Mouse (Mus musculus) left cerebral cortex, postnatal 4 days (tissue): Measurements from ENCODE around the gene Igfbp6. TPM values are rescaled to one million over a fixed set of nuclear protein-coding genes. Genes with fewer than 3 reads are reported as not detected.
A peak's percentile ranks its signal among the peaks of the same experiment; 100 is the strongest.

Experiments
- DNase-seq: peaks from one replicate; pipeline ENCODE4 v3.0.0-alpha.2; 2022
- intact Hi-C: fragments of 180-260 bp; cut with DNase I; formaldehyde crosslinking; loops from one replicate; pipeline ENCODE4 v1.15.1; 2025
- total RNA-seq, 2 experiments: library from RNA; stranded (reverse); gene quantifications; 2 replicates each; pipeline ENCODE4 v1.2.3; 2021

The Igfbp6 gene
- total RNA-seq, 2 experiments from 2014 or later, result 1.6 to 2.0 TPM

- intact Hi-C loops, result no loop called here
- no peak for DNase-seq
These were observed 29.4 kb downstream of the Igfbp6 start for GRCm38 (mm10) chr15:102173581-102173980.

DNA sequence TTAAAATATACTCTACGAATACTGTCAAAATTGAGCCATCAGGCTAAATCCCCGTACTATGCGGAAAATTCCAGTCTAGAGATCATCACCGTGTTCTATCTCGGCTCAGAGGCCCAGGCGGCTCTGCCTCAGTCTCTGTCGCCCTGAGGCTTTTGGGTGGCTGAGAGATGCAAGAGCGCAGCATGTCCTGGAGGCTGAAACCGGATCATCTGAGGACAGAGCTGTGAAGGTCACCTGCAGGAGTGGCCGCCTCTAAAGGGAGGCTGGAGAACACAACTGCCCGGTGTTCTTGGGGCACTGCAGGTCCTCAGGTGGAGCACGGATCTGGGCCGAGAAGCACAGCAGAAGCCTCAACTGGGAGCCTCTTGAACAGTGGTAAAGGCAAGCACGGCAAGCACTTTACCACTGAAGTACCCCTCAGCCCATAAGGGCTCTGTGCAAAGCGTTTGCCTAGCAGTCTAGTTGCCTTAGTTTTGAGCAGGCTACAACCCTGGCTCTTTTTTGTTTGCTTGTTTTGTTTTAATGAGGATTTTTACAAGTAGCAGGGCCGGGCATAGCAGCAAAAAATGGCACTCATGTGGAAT is 31.7 kb downstream of the Igfbp6 start:
- DNase-seq, result no peak
- intact Hi-C loops, result loop anchor here (5.0 kb wide), 1 partner anchor 46 kb away; no protein-coding TSS in a partner anchor

DNA sequence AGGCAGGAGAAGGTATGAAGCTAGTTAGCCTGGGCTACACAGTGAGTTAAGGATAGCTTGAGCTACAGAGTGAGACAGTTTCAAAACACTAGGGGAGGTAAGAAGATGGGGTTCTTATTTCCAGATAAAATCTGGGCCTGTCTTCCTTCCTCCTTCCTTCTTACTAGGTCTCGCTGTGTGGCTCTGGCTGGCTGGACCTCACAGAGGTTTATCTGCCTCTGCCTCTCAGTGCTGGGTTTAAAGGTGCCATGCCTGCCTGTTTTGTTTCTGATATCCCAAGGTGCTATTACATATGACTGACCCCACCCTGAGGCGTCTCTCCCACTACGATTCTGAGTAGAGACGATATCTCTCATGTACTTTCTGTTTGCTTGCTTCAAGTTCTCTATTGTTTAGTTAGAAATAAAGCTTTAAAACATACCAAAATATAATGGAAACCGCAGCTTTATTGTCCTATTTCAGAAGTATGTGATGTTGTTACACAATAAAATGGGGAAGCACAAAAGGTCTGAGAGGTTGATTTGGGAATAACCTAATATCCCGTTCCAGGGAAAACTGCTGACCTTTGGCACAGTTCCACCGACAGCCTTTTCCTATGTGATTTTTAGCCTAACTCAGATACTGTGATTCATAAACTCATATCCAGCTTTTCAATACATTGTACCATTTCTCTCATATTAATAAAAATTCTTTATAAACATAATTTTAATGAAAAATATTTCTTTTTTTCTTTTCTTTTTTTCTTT is 32.6 kb downstream of the Igfbp6 start:
- intact Hi-C loops, result loop anchor here (5.0 kb wide), 1 partner anchor 46 kb away; no protein-coding TSS in a partner anchor
- no peak for DNase-seq

- intact Hi-C loops, result loop anchor here (5.0 kb wide), 1 partner anchor 45 kb away; no protein-coding TSS in a partner anchor
These were observed 33.3 kb downstream of the Igfbp6 start for GRCm38 (mm10) chr15:102177417-102177816.

DNA sequence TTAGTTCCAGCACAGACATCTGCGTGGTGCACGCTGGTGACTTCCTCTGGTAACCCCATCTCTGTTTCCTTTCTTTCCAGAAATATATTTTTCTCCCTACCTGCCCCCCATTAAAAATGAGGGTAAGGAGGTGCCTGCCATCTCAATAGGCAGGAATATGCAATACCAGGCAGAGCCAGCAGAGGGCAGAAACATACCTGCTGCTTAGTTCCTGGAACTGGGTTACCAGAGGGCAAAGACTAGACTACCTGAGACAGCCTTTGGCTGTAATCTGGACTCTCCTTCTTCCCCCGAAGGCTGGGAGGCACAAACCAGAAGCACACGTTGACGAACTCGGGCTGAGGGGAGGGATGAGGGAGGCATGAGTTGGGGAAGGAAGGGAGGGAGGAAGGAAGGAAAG is 34.1 kb downstream of the Igfbp6 start:
- intact Hi-C loops, result loop anchor here (5.0 kb wide), 1 partner anchor 44 kb away; no protein-coding TSS in a partner anchor
- peak; percentile 74 for DNase-seq

More at GRCm38 (mm10) chr15:102177417-102177816, 33.3 kb downstream of the Igfbp6 start:
- DNase-seq, result no peak

DNA sequence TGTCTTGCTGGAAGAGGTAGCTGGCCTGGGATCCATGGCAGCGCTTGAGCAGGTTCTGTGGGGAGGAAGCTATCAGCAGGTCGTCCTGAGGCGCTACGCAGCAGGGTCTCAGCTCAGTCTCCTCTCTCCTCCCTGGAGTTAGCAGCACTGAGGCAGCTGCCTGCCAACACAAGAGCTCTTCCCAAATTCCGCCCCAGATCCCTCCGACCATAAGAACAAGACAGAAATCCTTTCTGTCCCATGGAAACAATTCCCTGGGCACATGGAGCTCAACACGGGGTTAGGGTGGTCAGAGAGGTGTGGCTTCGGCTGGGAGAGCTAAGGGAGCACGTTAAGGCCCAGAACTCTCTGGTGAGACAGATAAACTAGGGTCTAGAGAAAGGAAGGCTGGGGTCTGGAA is 34.9 kb downstream of the Igfbp6 start:
- intact Hi-C loops, result loop anchor here (5.0 kb wide), 1 partner anchor 43 kb away; no protein-coding TSS in a partner anchor

GRCm38 (mm10) chr15:102179924-102180323 is 35.8 kb downstream of the Igfbp6 start:
- intact Hi-C loops, result loop anchor here (5.0 kb wide), 1 partner anchor 42 kb away; no protein-coding TSS in a partner anchor
- DNase-seq, result no peak

More for the DNA sequence above, 34.9 kb downstream of the Igfbp6 start:
- DNase-seq, result no peak

- intact Hi-C loops, result no loop called here
- DNase-seq, result no peak
These were observed 38.9 kb downstream of the Igfbp6 start for GRCm38 (mm10) chr15:102183076-102183475.

DNA sequence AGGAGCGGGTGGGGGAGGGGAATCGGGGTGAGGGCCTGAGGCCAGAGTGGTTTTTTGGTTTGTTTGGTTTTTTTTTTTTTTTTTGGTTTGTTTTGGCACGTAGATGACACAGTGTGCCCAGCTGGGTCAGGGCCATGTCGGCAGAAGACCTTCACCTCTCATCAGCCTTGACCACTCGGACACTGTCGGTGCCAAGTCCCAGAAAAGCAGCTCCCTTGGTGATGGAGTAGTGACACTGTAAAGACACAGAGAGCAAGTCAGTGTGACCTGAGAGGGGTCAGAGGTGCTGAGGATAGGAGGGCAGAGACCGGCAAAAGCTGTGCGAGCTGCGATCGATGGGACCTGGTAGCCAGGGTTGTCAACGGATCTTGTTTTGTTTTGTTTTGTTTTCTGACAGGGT is 42.1 kb downstream of the Igfbp6 start:
- no peak for DNase-seq
- intact Hi-C loops, result no loop called here

- intact Hi-C loops, result no loop called here
These were observed 43.9 kb downstream of the Igfbp6 start for GRCm38 (mm10) chr15:102188096-102188495.

GRCm38 (mm10) chr15:102188883-102189282 is 44.7 kb downstream of the Igfbp6 start:
- intact Hi-C loops, result no loop called here
- no peak for DNase-seq

More at GRCm38 (mm10) chr15:102188096-102188495, 43.9 kb downstream of the Igfbp6 start:
- DNase-seq, result no peak

DNA sequence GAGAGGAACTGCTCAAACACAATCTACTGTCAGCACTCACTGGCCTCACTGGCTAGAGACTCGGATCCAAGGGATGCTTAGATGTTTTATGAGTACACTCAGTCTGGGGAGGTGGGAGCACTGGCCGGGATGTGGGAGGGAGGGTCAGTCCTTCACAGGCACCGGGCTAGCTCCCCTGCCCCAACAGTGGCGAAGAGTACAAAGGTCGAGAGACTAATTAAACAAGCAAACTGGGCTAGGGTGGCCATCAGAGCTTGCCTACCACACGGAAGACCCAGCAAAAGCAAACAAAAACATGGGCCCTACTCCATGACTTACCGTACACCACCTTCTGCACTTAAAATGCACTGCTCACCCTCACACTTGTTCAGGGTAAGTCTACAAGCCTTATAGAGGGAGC is 47.5 kb downstream of the Igfbp6 start:
- DNase-seq, result no peak
- intact Hi-C loops, result no loop called here

DNA sequence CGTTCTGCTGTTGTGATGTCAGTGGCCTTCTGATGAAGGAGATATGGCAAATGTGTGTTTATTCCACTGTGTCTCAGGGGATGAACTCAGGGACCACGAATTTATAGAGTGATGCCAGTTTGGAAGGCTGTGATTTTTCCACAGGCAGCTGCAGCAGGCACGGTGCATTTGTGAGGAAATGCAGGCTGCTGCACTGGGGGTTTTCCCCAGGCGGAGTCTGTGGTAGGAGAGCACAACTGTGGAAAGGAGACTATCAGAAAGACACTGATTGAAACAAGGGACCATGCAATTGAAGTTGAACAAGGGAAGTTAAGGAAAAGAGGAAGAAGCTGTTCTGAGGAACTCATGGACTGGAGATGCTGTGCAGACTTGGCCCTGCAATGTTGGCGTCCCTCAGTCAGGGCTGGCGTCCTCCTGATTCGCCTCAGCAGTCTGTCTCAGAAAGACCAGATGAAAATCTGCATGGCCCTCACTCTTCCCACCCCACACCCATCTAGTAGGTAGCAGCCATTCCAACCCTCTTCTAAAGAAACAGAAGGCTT is 48.2 kb downstream of the Igfbp6 start:
- DNase-seq, result no peak
- intact Hi-C loops, result no loop called here

DNA sequence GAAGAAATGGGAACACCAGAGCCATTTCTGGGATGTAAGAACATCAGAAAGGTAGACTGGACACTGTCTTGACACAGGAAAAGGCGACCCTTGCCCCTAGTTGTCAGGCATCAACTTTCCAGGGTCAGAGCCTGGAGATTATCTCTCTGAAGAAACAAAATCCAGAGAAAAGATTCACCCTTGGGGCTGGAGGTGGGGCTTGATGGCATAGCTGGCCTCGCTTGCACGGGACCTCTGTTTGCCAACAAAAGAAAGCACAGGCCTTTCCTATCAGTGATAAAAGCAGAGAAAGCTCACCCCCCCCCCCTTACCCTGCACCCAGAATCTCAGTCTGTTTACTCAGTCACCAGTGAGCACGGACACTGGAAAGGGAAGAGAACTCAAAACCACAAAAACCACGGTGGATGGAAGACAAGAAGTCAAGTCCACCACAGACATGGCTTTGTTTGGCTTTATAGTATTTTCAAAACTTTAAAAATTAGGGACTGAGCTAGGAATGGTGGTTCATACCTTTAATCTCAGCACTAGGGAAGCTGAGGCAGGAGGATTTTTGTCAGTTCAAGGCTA is 48.7 kb downstream of the Igfbp6 start:
- DNase-seq, result no peak
- intact Hi-C loops, result no loop called here

DNA sequence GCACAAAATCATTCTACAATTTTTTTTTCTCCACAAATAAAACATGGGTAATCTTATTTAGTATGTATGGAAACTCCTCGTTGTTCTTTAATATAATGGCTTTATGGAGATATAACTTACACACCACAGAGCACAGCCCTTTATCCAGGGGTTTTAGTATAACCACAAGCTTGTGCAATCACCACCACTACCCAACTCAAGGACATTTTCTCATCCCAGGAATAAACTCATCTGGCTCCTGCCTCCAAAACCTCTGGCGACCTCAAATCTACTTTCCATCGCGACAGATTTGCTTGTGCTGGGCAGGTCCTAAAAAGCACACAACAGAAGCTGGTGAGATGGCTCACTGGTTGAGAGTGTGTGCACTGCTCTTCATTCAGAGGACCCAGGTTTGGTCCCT is 49.5 kb downstream of the Igfbp6 start:
- DNase-seq, result no peak
- intact Hi-C loops, result no loop called here

- no peak for DNase-seq
- intact Hi-C loops, result no loop called here
These were observed 50.3 kb downstream of the Igfbp6 start for GRCm38 (mm10) chr15:102194439-102194838.

DNA sequence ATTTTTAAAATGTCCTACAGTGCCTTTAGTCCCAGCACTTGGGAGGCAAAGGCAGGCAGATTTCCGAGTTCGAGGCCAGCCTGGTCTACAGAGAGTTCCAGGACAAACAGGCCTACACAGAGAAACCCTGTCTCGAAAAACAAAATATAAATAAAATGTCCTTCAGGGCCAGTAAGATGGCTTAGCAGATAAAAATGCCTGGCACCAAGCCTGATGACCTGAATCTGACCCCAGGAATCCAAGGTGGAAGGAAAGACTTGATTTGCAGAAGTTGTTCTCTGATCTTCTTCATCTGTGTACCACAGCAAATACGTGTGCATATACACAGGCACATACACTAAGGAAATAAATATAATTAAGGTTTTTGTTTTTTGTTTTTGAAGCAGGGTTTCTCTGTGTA is 51.2 kb downstream of the Igfbp6 start:
- no peak for DNase-seq
- intact Hi-C loops, result no loop called here

DNA sequence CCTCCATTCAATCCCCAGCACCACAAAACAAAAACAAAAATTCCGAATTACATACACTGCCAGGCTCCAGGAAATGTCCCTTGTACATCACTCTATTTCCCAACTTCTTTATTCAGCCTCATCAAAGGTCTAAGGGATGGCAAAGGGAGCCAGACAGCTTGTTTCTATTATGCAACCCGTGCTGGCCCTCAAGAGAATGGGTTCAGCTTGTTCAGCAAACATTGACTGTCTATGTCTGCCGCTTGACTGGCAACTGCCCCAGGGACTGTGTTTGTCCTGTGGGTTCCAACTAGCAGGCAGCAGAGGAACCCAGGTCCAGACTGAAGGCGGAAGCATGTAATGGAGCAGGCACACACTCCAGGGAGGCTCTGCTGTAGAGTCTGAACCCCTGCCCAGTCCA is 54.7 kb downstream of the Igfbp6 start:
- intact Hi-C loops, result no loop called here
- DNase-seq, result no peak
